Mouse (Mus musculus) skeletal muscle tissue, adult 2 months (tissue): ENCODE results near the gene Ifitm2.
A peak's percentile ranks its signal among the peaks of the same experiment; 100 is the strongest.

Source experiments
- DNase-seq: peaks from one replicate; pipeline ENCODE4 v3.0.0-alpha.2; 2012; ENCODE audit warnings: low read depth, low spot score

Ifitm2 gene

DNA sequence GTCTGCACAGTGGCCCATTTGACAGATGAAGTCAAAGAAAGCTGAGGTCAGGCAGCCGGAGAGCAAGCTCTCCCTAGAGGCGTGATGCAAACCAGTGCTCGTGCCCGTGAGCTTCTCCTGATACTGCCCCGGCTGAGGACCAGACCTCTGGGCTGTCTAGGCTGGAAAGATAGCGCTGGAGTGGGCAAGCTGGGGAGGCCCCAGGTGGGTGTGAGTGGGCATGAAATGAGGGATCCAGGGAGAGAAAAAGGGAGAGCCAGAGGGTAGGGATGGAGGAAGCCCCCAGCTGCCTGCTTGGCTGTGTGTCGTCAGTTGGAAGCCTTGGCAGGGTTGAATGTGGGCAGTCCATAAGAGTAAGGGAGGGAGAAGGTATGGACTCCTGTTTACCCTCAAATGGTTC, 11.6 kb downstream of the Ifitm2 start:
- DNase-seq, result no peak

DNA sequence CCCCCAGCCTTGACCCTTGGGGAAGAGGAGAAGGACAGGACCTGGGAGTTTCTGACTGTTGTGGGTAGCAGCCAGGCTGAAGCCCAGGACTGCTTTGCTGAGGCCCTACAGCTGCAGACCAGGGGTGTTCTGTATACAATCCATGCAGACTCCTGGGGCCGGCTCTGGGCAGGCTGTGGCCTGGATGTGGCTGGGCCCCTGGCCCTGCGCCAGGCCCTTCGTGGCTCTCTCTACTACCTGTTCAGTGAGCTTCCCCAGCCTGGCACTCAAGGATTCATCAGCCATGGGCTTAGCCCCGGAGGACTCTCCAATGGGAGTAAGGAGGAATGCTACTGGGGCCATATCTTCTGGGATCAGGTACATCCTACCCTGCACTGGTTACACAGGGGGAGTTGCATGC, 12.4 kb downstream of the Ifitm2 start:
- DNase-seq, result no peak

DNA sequence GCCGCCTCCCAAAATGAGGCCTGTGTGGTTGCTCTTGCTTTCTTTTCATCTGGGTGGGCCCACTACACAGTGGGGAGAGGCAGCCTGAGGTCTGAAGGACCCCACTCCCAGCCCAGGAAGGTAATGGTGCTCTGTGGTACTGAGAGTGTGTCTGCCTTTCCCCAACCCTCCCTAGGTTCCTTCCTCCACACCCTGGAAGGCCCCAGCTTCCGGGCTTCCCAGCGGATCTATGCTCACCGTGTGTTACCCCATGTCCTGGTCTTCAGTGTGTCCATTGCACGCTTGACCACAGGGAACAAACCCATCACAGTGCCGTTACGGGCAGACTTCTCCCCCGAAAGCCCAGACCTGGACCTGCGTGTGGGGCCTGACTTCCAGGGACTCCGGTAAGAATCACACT, 13.0 kb downstream of the Ifitm2 start:
- no peak for DNase-seq

- no peak for DNase-seq
These were observed 13.4 kb downstream of the Ifitm2 start for GRCm38 (mm10) chr7:140942341-140942740.

DNA sequence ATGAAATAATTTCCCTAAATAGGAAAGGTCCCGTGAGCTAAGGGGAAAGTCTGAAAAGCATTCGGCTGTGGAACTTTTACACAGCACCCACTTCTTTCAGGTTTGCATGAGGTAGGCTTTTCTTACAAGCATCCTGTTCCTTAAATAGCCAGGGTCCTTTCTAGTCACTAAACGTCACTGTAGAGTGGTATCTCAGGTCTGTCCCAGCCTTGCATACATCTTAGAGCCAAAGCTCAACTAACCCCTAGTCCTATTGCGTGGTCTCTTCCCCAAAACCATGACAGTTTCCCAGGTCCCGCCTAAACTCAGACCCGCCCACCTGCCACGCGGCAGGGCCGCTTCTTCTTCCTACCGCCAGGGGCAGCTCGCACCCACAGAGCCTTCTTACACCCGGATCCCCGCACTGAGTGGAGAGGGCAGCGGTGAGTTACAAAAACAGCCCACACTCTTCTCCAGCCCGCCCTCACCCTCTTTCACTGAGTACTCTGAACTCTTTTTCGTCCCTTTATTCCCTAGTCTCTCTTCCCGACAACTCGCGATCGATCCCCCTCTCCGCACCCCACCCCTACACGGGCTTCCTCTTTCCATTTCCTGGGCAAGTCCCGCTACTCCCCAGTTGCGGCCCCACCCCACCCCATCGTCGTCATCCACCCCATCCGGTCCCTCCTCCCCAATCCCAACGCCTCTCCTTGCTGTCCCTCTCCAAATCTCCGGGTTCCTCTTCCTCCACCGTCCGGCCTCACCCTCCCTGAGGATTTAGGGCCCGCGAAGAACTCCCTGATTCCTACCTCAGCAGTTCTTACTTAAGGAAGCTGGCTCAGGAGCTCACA, 14.3 kb downstream of the Ifitm2 start, which contains the start of gene Pgghg:
Gene Pgghg (plus strand): TSS at position 170 of the 830 bp plus-strand sequence.
- DNase-seq, result peak; percentile 92

DNA sequence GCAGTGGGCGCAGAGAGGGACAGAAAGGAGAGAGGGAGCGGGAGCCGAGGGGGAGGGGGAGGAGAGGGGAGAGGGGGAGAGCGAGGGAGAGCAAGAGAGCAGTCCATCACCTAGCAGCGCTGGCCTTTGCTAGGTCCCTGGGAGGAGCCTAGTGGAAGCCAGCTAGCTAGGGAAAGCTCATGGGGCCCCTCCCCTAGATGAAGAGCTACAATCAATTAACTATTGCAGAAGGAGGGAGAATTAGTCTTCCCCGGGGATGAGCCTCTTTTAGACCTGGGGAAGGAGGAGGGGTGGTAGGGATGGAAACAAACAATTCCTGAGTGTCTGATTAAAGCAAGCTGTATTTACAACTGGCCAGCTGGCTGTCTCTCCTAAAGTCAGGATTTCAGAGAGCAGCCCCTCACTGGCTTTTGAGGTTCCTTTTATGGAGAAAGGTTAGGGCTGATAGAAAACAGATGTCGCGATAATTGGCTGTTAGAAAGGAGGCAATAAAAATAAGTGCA, 16.1 kb downstream of the Ifitm2 start:
- no peak for DNase-seq

DNA sequence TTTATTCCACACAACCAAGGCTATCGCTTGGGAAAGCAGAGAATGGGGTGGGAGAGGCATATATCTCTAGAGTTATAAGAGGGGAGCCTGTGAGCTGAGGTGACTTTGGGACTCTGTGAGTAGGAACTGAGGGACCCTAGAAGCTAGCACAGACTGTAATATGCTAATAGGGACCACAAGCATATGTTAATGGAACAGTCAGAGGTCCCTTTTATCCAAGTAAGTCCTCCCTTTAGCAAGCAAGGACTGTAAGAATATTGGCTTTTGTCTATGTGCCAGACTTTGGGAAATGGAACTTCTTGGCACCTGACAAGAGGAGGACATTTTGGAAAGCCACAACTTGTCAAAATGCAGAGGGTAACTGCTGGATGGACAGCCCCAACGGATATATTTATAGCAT, 16.9 kb downstream of the Ifitm2 start:
- DNase-seq, result no peak

DNA sequence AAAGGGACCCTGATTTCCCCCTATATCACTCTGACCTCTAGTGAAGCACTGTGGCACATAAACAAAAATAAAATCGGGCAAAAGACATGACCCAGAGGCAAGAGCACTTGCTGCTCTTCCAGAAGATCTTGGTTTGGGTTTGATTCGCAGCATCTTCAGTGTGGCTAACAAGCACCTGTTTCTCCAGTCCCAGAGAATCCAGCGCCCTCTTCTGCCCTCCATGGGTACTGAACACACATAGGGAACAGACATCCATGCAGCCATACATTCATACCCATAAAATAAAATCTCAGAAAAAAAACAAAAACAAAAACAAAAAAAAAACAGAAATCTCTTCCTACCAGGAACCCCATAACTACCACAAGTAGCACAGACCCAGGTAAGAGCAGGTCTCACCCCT, 17.4 kb downstream of the Ifitm2 start:
- no peak for DNase-seq

GRCm38 (mm10) chr7:140927181-140927580, 28.6 kb downstream of the Ifitm2 start:
- DNase-seq, result no peak

- DNase-seq, result no peak
These were observed 32.6 kb downstream of the Ifitm2 start for GRCm38 (mm10) chr7:140923070-140923775.

- no peak for DNase-seq
These were observed 33.3 kb downstream of the Ifitm2 start for GRCm38 (mm10) chr7:140922398-140923069.

DNA sequence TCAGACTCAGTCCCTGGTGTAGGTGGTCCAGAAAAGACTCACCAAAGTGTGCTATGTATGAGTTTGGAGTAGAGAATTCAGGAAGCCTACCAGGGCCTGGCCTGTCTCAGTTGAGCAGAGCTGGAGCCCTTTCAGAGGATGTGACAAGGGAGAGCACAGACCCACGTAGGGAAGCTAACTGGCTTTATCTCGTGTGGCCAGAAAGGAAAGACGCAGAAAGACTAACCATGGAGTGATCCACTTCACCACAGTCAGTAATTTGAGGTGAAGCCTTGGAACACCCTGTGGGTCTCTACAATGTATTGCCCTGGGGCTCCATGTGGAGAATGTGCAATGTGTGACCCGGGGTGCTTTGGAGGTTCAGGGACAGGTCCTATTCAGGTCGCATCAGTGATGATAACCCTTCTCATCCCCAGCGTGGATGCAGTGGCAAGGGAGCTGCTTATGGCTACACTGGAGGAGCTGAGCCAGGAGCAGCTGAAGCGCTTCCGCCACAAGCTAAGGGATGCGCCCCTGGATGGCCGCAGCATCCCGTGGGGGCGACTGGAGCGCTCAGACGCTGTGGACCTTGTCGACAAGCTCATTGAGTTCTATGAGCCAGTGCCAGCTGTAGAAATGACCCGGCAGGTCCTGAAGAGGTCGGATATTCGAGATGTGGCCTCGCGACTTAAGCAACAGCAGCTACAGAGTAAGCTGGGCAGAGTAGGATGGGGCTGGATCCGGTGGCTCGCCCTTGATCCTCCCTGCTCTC, 34.4 kb downstream of the Ifitm2 start:
- DNase-seq, result no peak

DNA sequence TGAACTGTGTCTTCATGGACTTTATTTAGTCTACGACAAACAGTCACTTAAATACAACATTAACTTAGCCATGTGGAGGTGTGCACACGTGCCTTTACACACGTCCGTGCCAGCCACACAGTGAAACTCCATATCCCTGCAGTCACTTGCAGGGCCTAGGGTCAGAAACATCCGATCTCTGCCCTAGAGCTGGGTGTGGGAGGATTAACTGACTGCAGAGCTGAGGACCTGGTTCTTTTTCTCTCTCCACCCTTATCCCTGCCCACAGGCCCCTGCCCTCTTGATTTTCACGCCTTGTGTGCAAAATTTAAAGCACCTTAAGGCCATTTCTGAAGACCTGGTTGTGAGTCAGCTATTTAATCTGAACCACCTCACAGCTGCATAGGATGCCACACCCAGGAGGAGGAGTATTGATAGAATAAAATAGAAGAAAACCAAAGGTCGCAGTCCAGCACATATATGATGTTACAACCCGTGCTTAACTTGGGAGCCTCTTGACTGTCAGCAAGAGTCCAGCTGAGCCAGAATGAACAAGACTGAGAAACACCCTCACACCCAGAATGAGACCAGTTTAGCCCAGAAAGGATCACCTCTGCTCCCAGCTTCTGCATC, 35.3 kb downstream of the Ifitm2 start, which contains the start of gene Nlrp6:
Gene Nlrp6 (plus strand): TSS at position 485 of the 612 bp plus-strand sequence.
- DNase-seq, result no peak

GRCm38 (mm10) chr7:140919911-140920310, 35.9 kb downstream of the Ifitm2 start:
- DNase-seq, result no peak

DNA sequence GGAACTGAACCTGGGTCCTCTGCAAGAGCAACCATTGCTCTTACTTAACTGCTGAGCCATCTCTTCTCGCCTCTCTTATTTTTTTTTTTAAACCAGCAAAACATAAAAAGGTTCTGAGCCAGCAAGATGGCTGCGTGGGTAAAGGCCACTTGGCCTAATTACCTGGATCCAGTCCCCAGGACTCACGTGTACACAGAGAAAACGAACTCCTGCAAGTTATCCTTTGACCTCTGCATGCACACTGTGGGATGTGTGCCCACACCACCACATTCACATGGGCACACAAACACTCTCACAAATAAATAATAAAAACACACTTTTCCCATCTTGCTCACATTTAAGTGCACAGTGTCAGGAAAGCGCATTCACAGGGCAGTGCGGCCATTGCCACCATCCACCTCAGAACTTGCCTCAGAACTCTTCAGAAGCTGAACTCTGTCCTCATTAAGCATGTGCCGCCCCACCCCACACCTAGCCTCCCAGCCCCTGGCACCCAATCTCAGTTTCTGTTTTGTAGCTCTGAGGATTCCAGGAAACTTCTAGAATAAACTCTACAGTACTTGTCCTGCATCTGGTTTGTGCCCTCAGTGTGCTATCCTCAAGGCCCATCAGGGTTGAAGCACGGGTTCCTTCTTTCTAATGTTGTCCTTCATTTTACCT, 41.6 kb downstream of the Ifitm2 start:
- DNase-seq, result no peak

GRCm38 (mm10) chr7:140912846-140913482, 42.8 kb downstream of the Ifitm2 start:
- DNase-seq, result no peak

DNA sequence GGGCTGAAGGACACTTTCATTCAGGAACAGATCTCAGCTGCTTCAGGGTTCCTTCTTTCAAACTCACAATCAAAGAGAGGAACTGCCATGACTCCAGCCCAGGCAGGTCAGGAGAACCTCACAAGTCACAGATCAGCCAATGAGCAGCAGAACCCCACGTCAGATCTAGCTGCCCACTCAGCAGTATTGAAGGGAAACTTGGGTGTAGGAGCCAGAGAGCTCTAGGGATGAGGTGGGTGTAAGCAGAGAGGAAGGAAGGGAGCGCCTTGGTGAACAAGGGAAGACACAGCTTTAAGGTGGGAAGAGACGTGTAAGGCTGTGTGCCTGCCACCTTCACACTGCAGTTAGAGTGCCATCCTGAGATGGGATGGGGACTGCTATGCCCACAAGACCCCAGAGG, 43.5 kb downstream of the Ifitm2 start:
- no peak for DNase-seq

GRCm38 (mm10) chr7:140908634-140909107, 47.1 kb downstream of the Ifitm2 start:
- DNase-seq, result peak; percentile 60

GRCm38 (mm10) chr7:140908181-140908580, 47.6 kb downstream of the Ifitm2 start:
- no peak for DNase-seq

DNA sequence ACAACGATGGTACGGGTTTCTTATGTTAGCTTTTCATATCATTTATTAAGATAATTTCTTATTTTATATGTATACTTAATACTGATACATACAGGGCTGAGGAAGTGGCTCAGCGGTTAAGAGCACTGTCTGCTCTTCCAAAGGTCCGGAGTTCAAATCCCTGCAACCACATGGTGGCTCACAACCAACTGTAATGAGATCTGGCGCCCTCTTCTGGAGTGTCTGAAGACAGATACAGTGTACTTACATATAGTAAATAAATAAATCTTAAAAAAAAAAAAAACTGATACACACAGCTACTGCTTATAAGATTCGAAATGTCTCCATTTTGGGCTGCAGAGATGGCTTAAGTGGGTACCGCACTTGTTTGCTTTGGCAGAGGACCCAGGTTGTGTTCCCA, 48.1 kb downstream of the Ifitm2 start:
- DNase-seq, result no peak
